Mouse (Mus musculus): Measurements from ENCODE around the gene Dnajb14.
A peak's percentile ranks its signal among the peaks of the same experiment; 100 is the strongest.
"Not testable (repeated sequence)": the region's sequence is repeated elsewhere in the genome, so short reads cannot be mapped to it uniquely, and the experiment has no call there.

Dnajb14 gene

GRCm38 (mm10) chr3:137918932-137919311 is 51.4 kb downstream of the Dnajb14 start:
- no peak for DNase-seq

- DNase-seq, result no peak
Observed at GRCm38 (mm10) chr3:137919398-137919797, 51.9 kb downstream of the Dnajb14 start.

GRCm38 (mm10) chr3:137920594-137920993 is 53.1 kb downstream of the Dnajb14 start:
- no peak for DNase-seq

DNA sequence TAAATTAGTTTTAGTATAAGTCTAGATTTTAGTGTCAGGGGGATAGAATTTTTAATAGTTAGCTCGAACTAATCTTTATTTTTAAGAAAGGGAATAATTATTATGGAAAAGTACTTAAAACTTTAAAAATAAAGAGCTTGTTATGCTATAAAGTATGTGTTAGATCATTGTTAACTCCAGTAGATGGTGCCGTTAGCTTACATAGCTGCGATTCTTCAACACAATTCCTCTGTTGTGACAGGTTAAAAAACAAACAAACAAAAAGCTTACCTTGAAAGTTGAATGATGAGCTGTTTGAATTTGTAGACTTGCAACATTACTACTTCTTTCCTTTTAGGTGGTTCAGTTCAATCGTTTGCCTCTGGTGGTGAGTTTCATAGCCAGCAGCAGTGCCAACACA is 59.5 kb downstream of the Dnajb14 start:
- no peak for DNase-seq

GRCm38 (mm10) chr3:137929940-137930339 is 62.5 kb downstream of the Dnajb14 start:
- DNase-seq, result no peak

DNA sequence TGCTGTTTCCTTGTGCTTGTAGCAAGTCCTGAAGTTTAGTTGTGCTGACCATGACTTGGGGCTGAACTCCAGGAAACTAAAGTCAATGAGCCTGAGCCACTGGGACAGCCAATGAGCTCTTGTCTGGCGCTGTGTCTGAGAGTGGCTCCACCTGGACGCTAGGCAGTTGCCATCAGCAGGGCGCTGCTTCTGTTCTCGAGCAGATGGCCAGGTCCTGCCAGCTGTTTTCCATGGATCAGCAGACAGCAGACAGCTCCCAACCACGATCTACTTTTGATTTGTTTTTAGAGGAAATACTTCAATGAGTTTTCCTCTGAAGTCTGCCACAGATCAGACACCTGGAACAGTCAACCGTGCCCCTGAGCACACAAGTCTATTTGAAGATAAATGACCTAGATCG is 65.3 kb downstream of the Dnajb14 start:
- DNase-seq, result peak; percentile 49

- no peak for DNase-seq
Observed at GRCm38 (mm10) chr3:137933986-137934385, 66.5 kb downstream of the Dnajb14 start.

- no peak for DNase-seq
Observed at GRCm38 (mm10) chr3:137935570-137936525, 68.4 kb downstream of the Dnajb14 start.

- DNase-seq, result no peak
Observed at GRCm38 (mm10) chr3:137936541-137936940, 69.1 kb downstream of the Dnajb14 start.

DNA sequence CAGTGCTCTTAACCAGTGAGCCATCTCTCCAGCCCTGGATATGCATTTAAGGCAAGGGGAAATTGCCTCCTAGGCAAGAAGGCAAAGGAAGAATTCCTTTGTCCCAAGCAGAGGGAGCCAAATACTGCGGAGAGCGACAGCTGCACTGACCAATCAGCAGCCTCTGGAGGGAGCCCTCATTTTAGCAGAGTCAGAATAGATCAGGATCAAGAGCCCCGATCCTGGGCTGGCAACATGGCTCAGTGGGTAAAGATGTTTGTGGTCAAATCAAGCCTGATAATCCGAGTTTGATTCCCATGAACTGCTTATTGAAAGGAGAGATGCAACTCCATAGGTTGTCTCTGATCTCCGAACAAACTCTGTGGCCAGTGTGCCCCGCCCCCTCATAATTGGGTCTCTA is 71.1 kb downstream of the Dnajb14 start:
- peak; percentile 81 for DNase-seq

GRCm38 (mm10) chr3:137940757-137941156 is 73.3 kb downstream of the Dnajb14 start:
- DNase-seq, result peak; percentile 64

GRCm38 (mm10) chr3:137941555-137941954 is 74.1 kb downstream of the Dnajb14 start:
- no peak for DNase-seq

GRCm38 (mm10) chr3:137942098-137942622 is 74.7 kb downstream of the Dnajb14 start:
- DNase-seq, result no peak

DNA sequence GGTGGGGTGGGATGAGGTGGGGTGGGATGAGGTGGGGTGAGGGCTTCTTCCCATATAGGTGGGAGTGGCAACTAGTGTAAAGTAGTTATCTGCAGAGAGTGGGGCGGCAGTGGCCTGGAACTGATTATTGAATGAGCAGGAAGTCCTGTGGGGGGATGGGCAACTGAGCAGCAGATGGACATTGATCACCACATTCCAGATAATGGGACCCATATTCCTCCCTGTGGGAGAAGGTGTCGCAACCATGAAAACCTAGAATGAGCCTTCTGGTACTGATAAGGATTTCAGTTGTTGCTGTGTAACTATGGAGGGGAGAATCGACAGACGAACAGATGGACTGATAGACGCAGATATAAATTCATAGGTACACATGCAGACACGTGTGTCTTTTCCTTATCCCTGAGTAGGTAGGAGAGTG is 76.3 kb downstream of the Dnajb14 start:
- no peak for DNase-seq

DNA sequence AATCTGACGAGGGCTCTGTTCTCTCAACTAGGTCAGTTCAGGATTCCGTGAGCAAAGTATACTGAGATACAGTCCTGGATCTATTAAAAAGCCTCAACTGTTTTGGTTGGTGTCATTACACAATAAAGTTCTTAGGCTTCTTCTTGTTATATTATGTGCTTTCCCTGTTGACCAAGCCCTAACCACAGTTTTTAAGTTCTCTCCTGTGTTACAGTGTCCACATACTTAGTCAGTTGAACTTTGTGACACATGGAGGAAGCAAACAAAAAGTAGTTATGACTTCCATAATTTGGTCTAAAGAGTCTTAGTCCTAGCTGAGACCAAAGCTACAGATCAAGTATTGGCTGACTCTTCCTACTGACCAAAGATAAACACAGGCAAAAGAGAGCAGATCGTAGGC is 79.4 kb downstream of the Dnajb14 start:
- no peak for DNase-seq

- DNase-seq, result peak; percentile 48
Observed at GRCm38 (mm10) chr3:137947525-137947924, 80.0 kb downstream of the Dnajb14 start.

GRCm38 (mm10) chr3:137950191-137950885 is 82.9 kb downstream of the Dnajb14 start:
- DNase-seq, result no peak

DNA sequence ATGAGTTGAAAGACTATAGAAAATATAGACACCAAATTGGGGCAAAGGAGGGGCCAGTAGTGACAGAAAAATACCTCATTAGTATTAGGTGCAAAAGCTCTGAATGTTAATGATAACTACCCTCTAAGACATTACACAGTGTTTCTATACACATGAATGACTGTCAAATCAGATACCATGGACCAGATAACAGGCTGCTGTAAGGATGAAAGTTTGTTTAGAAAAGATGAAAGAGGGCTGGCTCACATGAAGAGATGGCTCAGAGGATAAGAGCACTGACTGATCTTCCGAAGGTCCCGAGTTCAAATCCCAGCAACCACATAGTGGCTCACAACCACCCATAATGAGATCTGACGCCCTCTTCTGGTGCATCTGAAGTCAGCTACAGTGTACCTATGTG is 83.8 kb downstream of the Dnajb14 start:
- DNase-seq, result not testable (repeated sequence)

DNA sequence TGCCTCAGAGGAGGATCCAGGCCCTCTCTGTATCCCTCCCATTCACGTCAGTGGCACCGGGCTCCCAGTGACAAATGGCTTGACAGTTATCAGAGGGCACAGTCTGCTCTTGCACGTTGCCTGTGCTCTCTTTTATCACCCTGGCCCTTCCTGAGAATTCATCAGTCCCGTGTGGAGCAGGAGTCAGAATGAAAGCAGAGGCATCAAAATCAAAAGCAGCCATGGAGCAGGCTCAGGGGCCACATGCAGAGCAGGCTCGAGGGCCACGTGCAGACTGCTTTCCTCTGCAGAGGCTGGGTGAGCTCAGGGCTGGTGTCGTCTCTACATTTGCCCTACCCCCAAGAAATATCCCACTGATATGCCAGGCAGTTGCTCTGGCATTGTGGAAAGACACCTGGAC is 84.3 kb downstream of the Dnajb14 start:
- DNase-seq, result no peak

- peak; percentile 64 for DNase-seq
Observed at GRCm38 (mm10) chr3:137952225-137952913, 84.9 kb downstream of the Dnajb14 start.

GRCm38 (mm10) chr3:137952914-137953880 is 85.7 kb downstream of the Dnajb14 start:
- peak; percentile 72 for DNase-seq

Data from lung, postnatal 36 days (tissue).